Mouse (Mus musculus): Measurements from ENCODE around the gene Actn2. TPM values are rescaled to one million over a fixed set of nuclear protein-coding genes. Genes with fewer than 3 reads are reported as not detected.

The Actn2 gene
- total RNA-seq (2021) = 1,000 to 10,000 TPM; 2,111 to 2,171 TPM

- peak; percentile 93 for DNase-seq
Measured at GRCm38 (mm10) chr13:12340183-12340975, at the start of gene Actn2. Actn2 (minus strand) TSS chr13:12340760.

- DNase-seq = peak; percentile 25
Measured at GRCm38 (mm10) chr13:12386286-12386685, 45.7 kb upstream of the Actn2 start.

- no peak for DNase-seq
Measured at GRCm38 (mm10) chr13:12384796-12385195, 44.2 kb upstream of the Actn2 start.

- no peak for DNase-seq
Measured at GRCm38 (mm10) chr13:12376778-12377177, 36.2 kb upstream of the Actn2 start.

GRCm38 (mm10) chr13:12372755-12373154, 32.2 kb upstream of the Actn2 start:
- no peak for DNase-seq

- peak; percentile 80 for DNase-seq
Measured at GRCm38 (mm10) chr13:12369930-12370329, 29.4 kb upstream of the Actn2 start.

- peak; percentile 76 for DNase-seq
Measured at GRCm38 (mm10) chr13:12369041-12369621, 28.6 kb upstream of the Actn2 start.

GRCm38 (mm10) chr13:12361486-12361885, 20.9 kb upstream of the Actn2 start:
- no peak for DNase-seq

GRCm38 (mm10) chr13:12357554-12357953, 17.0 kb upstream of the Actn2 start:
- peak; percentile 18 for DNase-seq

- DNase-seq = no peak
Measured at GRCm38 (mm10) chr13:12356184-12356583, 15.6 kb upstream of the Actn2 start.

- DNase-seq = no peak
Measured at GRCm38 (mm10) chr13:12349197-12349824, 8.8 kb upstream of the Actn2 start.

- DNase-seq = no peak
Measured at GRCm38 (mm10) chr13:12346837-12347236, 6.3 kb upstream of the Actn2 start.

- DNase-seq = no peak
Measured at GRCm38 (mm10) chr13:12341447-12341846, 887 bp upstream of the Actn2 start.

- DNase-seq = peak; percentile 57
Measured at GRCm38 (mm10) chr13:12339446-12339845, 1.1 kb downstream of the Actn2 start.

- peak; percentile 74 for DNase-seq
Measured at GRCm38 (mm10) chr13:12337752-12338151, 2.8 kb downstream of the Actn2 start.

GRCm38 (mm10) chr13:12334016-12334415, 6.5 kb downstream of the Actn2 start:
- DNase-seq = no peak

GRCm38 (mm10) chr13:12331528-12331927, 9.0 kb downstream of the Actn2 start:
- DNase-seq = no peak

- no peak for DNase-seq
Measured at GRCm38 (mm10) chr13:12328392-12328791, 12.2 kb downstream of the Actn2 start.

GRCm38 (mm10) chr13:12327577-12327976, 13.0 kb downstream of the Actn2 start:
- DNase-seq = no peak

GRCm38 (mm10) chr13:12323076-12323625, 17.4 kb downstream of the Actn2 start:
- peak; percentile 45 for DNase-seq

GRCm38 (mm10) chr13:12320148-12320547, 20.4 kb downstream of the Actn2 start:
- DNase-seq = no peak

GRCm38 (mm10) chr13:12318017-12318416, 22.5 kb downstream of the Actn2 start:
- DNase-seq = no peak

- peak; percentile 65 for DNase-seq
Measured at GRCm38 (mm10) chr13:12317191-12317765, 23.3 kb downstream of the Actn2 start.
